Mouse (Mus musculus): Measurements from ENCODE around the gene Rab25.

GRCm38 (mm10) chr3:88493706-88494582 lies 54.2 kb downstream of the Rab25 start:
- TF ChIP-seq CTCF (IDR thresholded peaks at IDR 0.05; ENCODE audit: low read depth) (no peak), EP300 (IDR thresholded peaks at IDR 0.05; ENCODE audit: low read depth) (no peak)

Measured in liver, postnatal 0 days (tissue).